Mouse (Mus musculus) limb, embryonic 14.5 days (tissue): Measurements from ENCODE around the gene Nav2. TPM values are rescaled to one million over a fixed set of nuclear protein-coding genes. Genes with fewer than 3 reads are reported as not detected.

Source experiments
- ATAC-seq: fragments of 200-750 bp; cut with Nextera tagmentation; 2 replicates; pipeline ENCODE4 v1.8.0; 2017; ENCODE audit warnings: low read depth, moderate number of reproducible peaks, moderate TSS enrichment; ENCODE audit not compliant: low FRiP score
- DNase-seq: peaks from one replicate; pipeline ENCODE4 v3.0.0-alpha.2; 2015; ENCODE audit warnings: low spot score
- H3K27ac ChIP-seq: fragments of 300-500 bp; sonication (generic); replicated peaks from 2 replicates; pipeline ENCODE4 v1.5.1; 2014; ENCODE audit warnings: low read depth, mild to moderate bottlenecking, low read length, moderate library complexity, mixed read lengths
- H3K27me3 ChIP-seq: fragments of 300-500 bp; sonication (generic); 2 replicates; pipeline ENCODE4 v1.6.1; 2014; ENCODE audit warnings: low read length, mixed read lengths; ENCODE audit not compliant: control insufficient read depth, insufficient read depth
- H3K36me3 ChIP-seq: fragments of 300-500 bp; sonication (generic); 2 replicates; pipeline ENCODE4 v1.6.1; 2014; ENCODE audit warnings: mild to moderate bottlenecking, low read length, moderate library complexity, mixed read lengths; ENCODE audit not compliant: control insufficient read depth, insufficient read depth
- H3K4me1 ChIP-seq: fragments of 300-500 bp; sonication (generic); 2 replicates; pipeline ENCODE4 v1.6.1; 2014; ENCODE audit warnings: antibody characterized with exemption, low read length, mixed read lengths; ENCODE audit not compliant: control insufficient read depth, insufficient read depth
- H3K4me2 ChIP-seq: fragments of 300-500 bp; sonication (generic); replicated peaks from 2 replicates; pipeline ENCODE4 v1.6.1; 2014; ENCODE audit warnings: low read depth, mild to moderate bottlenecking, low read length, moderate library complexity; ENCODE audit not compliant: severe bottlenecking
- H3K4me3 ChIP-seq: fragments of 300-500 bp; sonication (generic); replicated peaks from 2 replicates; pipeline ENCODE4 v1.5.1; 2014; ENCODE audit warnings: low read length
- H3K9ac ChIP-seq: fragments of 300-500 bp; sonication (generic); 2 replicates; pipeline ENCODE4 v1.6.1; 2014; ENCODE audit warnings: mild to moderate bottlenecking, low read depth, low read length, moderate library complexity; ENCODE audit not compliant: severe bottlenecking
- H3K9me3 ChIP-seq: fragments of 300-500 bp; sonication (generic); 2 replicates; pipeline ENCODE4 v1.6.1; 2016; ENCODE audit warnings: low read length; ENCODE audit not compliant: control insufficient read depth
- POLR2A ChIP-seq: fragments of 200-500 bp; IDR thresholded peaks from 2 replicates; pipeline ENCODE4 v1.8.0; 2012; ENCODE audit warnings: inconsistent platforms, mild to moderate bottlenecking, moderate library complexity, borderline replicate concordance; ENCODE audit not compliant: insufficient read depth, insufficient read length; ENCODE audit errors: extremely low read depth
- WGBS: fragments of 180-500 bp; shearing (Covaris S2); extraction: QIAGEN DNeasy Blood & Tissue Kit; methylation state at CpG from one replicate; pipeline ENCODE4 v1.1.7; 2014; 5-methylcytosine and 5-hydroxymethylcytosine counted together
- polyA plus RNA-seq, 2 experiments: library from polyadenylated mRNA; depleted of rRNA in 1 of 2; stranded (reverse) in 1 of 2; unstranded in 1 of 2; fragments of >200 nt; fragmentation: Nextera tagmentation in 1 of 2; extraction: Ambion mirVana in 1 of 2; gene quantifications; 2 replicates each; pipeline versions ENCODE4 v1.2.1 to v1.2.3; 2012 to 2014

Nav2 gene
- polyA plus RNA-seq, 2 experiments, result 15.8 to 16.8 TPM

- DNase-seq (no peak), ATAC-seq (no peak)
- peaks cover 16% of the 10 kb centered on the region for H3K4me1 ChIP-seq
- H3K9ac ChIP-seq, result peak overlapping the region; percentile 18; the same call in 1 of the 2 replicates
- H3K4me3 ChIP-seq, result no peak overlapping the region
- peak overlapping the region; percentile 17; the same call in 1 of the 2 replicates for H3K4me2 ChIP-seq
- 22% methylated on average over 11 of the region's 11 CpGs for WGBS
- no peaks in the 10 kb centered on the region for H3K9me3 ChIP-seq
- 0 out of 2 replicates have a peak overlapping the region, but pooled peaks have one; percentile 8 for H3K27ac ChIP-seq
- no peaks in the 10 kb centered on the region for H3K27me3 ChIP-seq
- no peaks in the 10 kb centered on the region for H3K36me3 ChIP-seq
- no peak for TF ChIP-seq POLR2A
Measured at GRCm38 (mm10) chr7:49484036-49484744, 575.7 kb downstream of the Nav2 start.

GRCm38 (mm10) chr7:49485292-49485847 is 576.9 kb downstream of the Nav2 start:
- ATAC-seq (peak; percentile 32; the same call in 1 of the 2 replicates), DNase-seq (no peak)
- TF ChIP-seq POLR2A, result no peak
- WGBS, result 18% methylated on average over 9 of the region's 9 CpGs
- H3K9ac ChIP-seq, result no peak overlapping the region
- H3K4me1 ChIP-seq, result peaks cover 16% of the 10 kb centered on the region
- H3K27me3 ChIP-seq, result no peaks in the 10 kb centered on the region
- no peak overlapping the region for H3K27ac ChIP-seq
- H3K9me3 ChIP-seq, result no peaks in the 10 kb centered on the region
- H3K36me3 ChIP-seq, result no peaks in the 10 kb centered on the region
- H3K4me3 ChIP-seq, result no peak overlapping the region
- H3K4me2 ChIP-seq, result no peak overlapping the region

- no peaks in the 10 kb centered on the region for H3K36me3 ChIP-seq
- 64% methylated on average over 2 of the region's 2 CpGs for WGBS
- TF ChIP-seq POLR2A, result no peak
- H3K4me1 ChIP-seq, result peaks cover 16% of the 10 kb centered on the region
- ATAC-seq, result no peak
- H3K4me3 ChIP-seq, result no peak overlapping the region
- no peak overlapping the region for H3K4me2 ChIP-seq
- no peaks in the 10 kb centered on the region for H3K27me3 ChIP-seq
- no peak overlapping the region for H3K27ac ChIP-seq
- H3K9ac ChIP-seq, result no peak overlapping the region
- no peak for DNase-seq
- no peaks in the 10 kb centered on the region for H3K9me3 ChIP-seq
Measured at GRCm38 (mm10) chr7:49487347-49487746, 578.8 kb downstream of the Nav2 start.

- Histone ChIP-seq H3K9ac (no peak overlapping the region), H3K4me2 (no peak overlapping the region), H3K9me3 (no peaks in the 10 kb centered on the region), H3K27me3 (no peaks in the 10 kb centered on the region), H3K36me3 (no peaks in the 10 kb centered on the region), H3K4me1 (peaks cover 16% of the 10 kb centered on the region), H3K27ac (no peak overlapping the region), H3K4me3 (no peak overlapping the region)
- WGBS, result 58% methylated on average over 4 of the region's 4 CpGs
- ATAC-seq (no peak), DNase-seq (no peak)
- no peak for TF ChIP-seq POLR2A
Measured at GRCm38 (mm10) chr7:49488493-49489087, 580.1 kb downstream of the Nav2 start.

GRCm38 (mm10) chr7:49490814-49491213 is 582.3 kb downstream of the Nav2 start:
- no peak for TF ChIP-seq POLR2A
- 56% methylated on average over 10 of the region's 10 CpGs for WGBS
- DNase-seq (no peak), ATAC-seq (no peak)
- Histone ChIP-seq H3K4me1 (no peaks in the 10 kb centered on the region), H3K9ac (no peak overlapping the region), H3K27ac (0 out of 2 replicates have a peak overlapping the region, but pooled peaks have one; percentile 26), H3K4me2 (no peak overlapping the region), H3K27me3 (no peaks in the 10 kb centered on the region), H3K4me3 (no peak overlapping the region), H3K9me3 (no peaks in the 10 kb centered on the region), H3K36me3 (no peaks in the 10 kb centered on the region)
